Mouse (Mus musculus) testis, adult 2 months (tissue): ENCODE results near the gene Gcg. TPM values are rescaled to one million over a fixed set of nuclear protein-coding genes. Genes with fewer than 3 reads are reported as not detected.

ENCODE experiments used
- H3K27ac ChIP-seq: fragments of 200-500 bp; 2 replicates; pipeline ENCODE4 v1.5.1; 2012; ENCODE audit warnings: low read depth, low read length; ENCODE audit not compliant: control insufficient read depth, insufficient read depth
- H3K27me3 ChIP-seq: fragments of 200-500 bp; 2 replicates; pipeline ENCODE4 v1.6.1; 2012; ENCODE audit warnings: mild to moderate bottlenecking, low read length, moderate library complexity; ENCODE audit not compliant: control insufficient read depth, insufficient read depth
- H3K36me3 ChIP-seq: fragments of 200-500 bp; 2 replicates; pipeline ENCODE4 v1.6.1; 2012; ENCODE audit warnings: mild to moderate bottlenecking, low read length; ENCODE audit not compliant: control insufficient read depth, insufficient read depth
- H3K4me1 ChIP-seq: fragments of 200-500 bp; 2 replicates; pipeline ENCODE4 v1.6.1; 2012; ENCODE audit warnings: low read length; ENCODE audit not compliant: control insufficient read depth, insufficient read depth
- H3K4me3 ChIP-seq: fragments of 200-500 bp; 2 replicates; pipeline ENCODE4 v1.5.1; 2012; ENCODE audit warnings: low read depth, mild to moderate bottlenecking, low read length, moderate library complexity, mixed read lengths; ENCODE audit not compliant: control insufficient read depth
- CTCF ChIP-seq: fragments of 200-500 bp; IDR thresholded peaks from 2 replicates; pipeline ENCODE4 v1.5.1; 2012; ENCODE audit warnings: low read depth, mild to moderate bottlenecking, inconsistent platforms, low read length, moderate library complexity; ENCODE audit not compliant: control insufficient read depth, insufficient read depth, insufficient replicate concordance
- POLR2A ChIP-seq: fragments of 200-500 bp; IDR thresholded peaks from 2 replicates; pipeline ENCODE4 v1.6.1; 2012; ENCODE audit warnings: low read depth, mild to moderate bottlenecking, inconsistent platforms, low read length, moderate library complexity; ENCODE audit not compliant: control insufficient read depth
- polyA plus RNA-seq: library from polyadenylated mRNA; depleted of rRNA; stranded (reverse); fragments of >200 nt; gene quantifications from 2 replicates; pipeline ENCODE4 v1.2.3, GENCODE M21; 2012; rRNA removed

Gene Gcg
- polyA plus RNA-seq, 1 experiment, result not detected

DNA sequence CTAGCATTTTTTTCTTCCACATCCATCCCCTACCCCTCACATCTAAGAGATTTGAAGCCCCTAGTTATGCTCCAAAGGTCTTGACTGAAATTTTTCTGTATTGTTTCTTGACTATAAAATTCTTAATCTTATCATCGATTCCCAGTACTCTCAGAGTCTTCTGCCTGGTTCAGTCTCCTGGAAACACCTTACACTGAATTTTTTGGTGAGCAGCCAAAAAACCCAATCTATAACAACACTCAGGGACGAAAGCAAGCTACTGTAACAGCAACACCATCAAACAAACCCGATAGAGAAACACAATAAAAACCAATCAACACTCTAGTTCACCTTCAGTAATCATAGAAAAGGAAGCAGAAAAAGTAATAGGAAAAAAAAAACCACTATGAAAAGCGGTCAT is 43.4 kb downstream of the Gcg start:
- Histone ChIP-seq H3K36me3 (no peaks in the 10 kb centered on the region), H3K27ac (no peak overlapping the region), H3K27me3 (no peaks in the 10 kb centered on the region), H3K4me3 (no peak overlapping the region), H3K4me1 (no peaks in the 10 kb centered on the region)
- TF ChIP-seq POLR2A (no peak), CTCF (no peak)

- Histone ChIP-seq H3K4me3 (no peak overlapping the region), H3K36me3 (no peaks in the 10 kb centered on the region), H3K27ac (no peak overlapping the region), H3K4me1 (no peaks in the 10 kb centered on the region), H3K27me3 (no peaks in the 10 kb centered on the region)
- TF ChIP-seq CTCF (no peak), POLR2A (no peak)
These were observed 52.1 kb downstream of the Gcg start for GRCm38 (mm10) chr2:62431245-62431795.

GRCm38 (mm10) chr2:62425941-62426340 is 57.5 kb downstream of the Gcg start:
- Histone ChIP-seq H3K4me3 (no peak overlapping the region), H3K36me3 (no peaks in the 10 kb centered on the region), H3K27ac (no peak overlapping the region), H3K27me3 (no peaks in the 10 kb centered on the region), H3K4me1 (no peaks in the 10 kb centered on the region)
- TF ChIP-seq CTCF (no peak), POLR2A (no peak)

Other genes starting within 250 kb of the Gcg start
- 0.25 and 0.84 TPM in 2 replicates for gene Dpp4, start 71.4 kb downstream of the Gcg start, polyA plus RNA-seq
- not detected in 2 replicates for gene Fap, start 90.4 kb upstream of the Gcg start, polyA plus RNA-seq
- gene Ifih1, start 162.6 kb upstream of the Gcg start, polyA plus RNA-seq, result 0.26 and 0.31 TPM in 2 replicates
- gene Gca, start 180.6 kb upstream of the Gcg start, polyA plus RNA-seq, result 20.5 and 26.4 TPM in 2 replicates